29 mouse cellular contexts compared by ENCODE assay signal in genomic region chr14:18462381-18462780, GRCm38 (mm10).
DNase-seq lines count a peak whose midpoint lies in the region; ATAC-seq lines count a peak whose summit lies in the region.
"Had no signal": no experiment of that assay in that cellular context is flagged by ENCODE, and none has a peak within 500 bp of the region (broad histone marks: within the 10 kb centered on the region; RNA-seq: fewer than 3 reads in every experiment).

No protein-coding gene starts in this region.

- no peaks in the 10 kb centered on the region for H3K36me3 ChIP-seq in midbrain, embryonic 15.5 days (replicated peaks)
- H3K36me3 ChIP-seq: embryonic facial prominence, embryonic 12.5 days; forebrain, embryonic 10.5 days; intestine, embryonic 15.5 days; limb, embryonic 13.5 days; lung, embryonic 15.5 days; midbrain, embryonic 10.5 days; neural tube, embryonic 12.5 days had no signal

- no peak overlapping the region for H3K9ac ChIP-seq in midbrain, embryonic 15.5 days
- H3K9ac ChIP-seq: embryonic facial prominence, embryonic 12.5 days; intestine, embryonic 15.5 days; limb, embryonic 13.5 days; lung, embryonic 15.5 days; neural tube, embryonic 12.5 days had no signal

- no peak for ATAC-seq in midbrain, embryonic 15.5 days (replicated peaks)
- ATAC-seq: forebrain, embryonic 16.5 days; hindbrain, embryonic 16.5 days; intestine, embryonic 15.5 days; midbrain, embryonic 16.5 days had no signal

- no peaks in the 10 kb centered on the region for H3K27me3 ChIP-seq in midbrain, embryonic 15.5 days (replicated peaks)
- H3K27me3 ChIP-seq: intestine, embryonic 15.5 days; lung, embryonic 15.5 days; neural tube, embryonic 12.5 days had no signal

- 90% methylated on average over 4 of the region's 4 CpGs for WGBS in midbrain, embryonic 15.5 days

- H3K4me1 ChIP-seq in midbrain, embryonic 15.5 days = no peaks in the 10 kb centered on the region
- H3K4me1 ChIP-seq: embryonic facial prominence, embryonic 12.5 days; intestine, embryonic 15.5 days; lung, embryonic 15.5 days; neural tube, embryonic 12.5 days had no signal

- no peaks in the 10 kb centered on the region for H3K9me3 ChIP-seq in midbrain, embryonic 15.5 days
- H3K9me3 ChIP-seq: embryonic facial prominence, embryonic 12.5 days; forebrain, embryonic 10.5 days; intestine, embryonic 15.5 days; limb, embryonic 13.5 days; lung, embryonic 15.5 days; midbrain, embryonic 10.5 days; neural tube, embryonic 12.5 days had no signal

- no peak overlapping the region for H3K27ac ChIP-seq in midbrain, embryonic 15.5 days
- H3K27ac ChIP-seq: embryonic facial prominence, embryonic 12.5 days; forebrain, embryonic 10.5 days; intestine, embryonic 15.5 days; kidney, postnatal 0 days; limb, embryonic 13.5 days; lung, embryonic 15.5 days; midbrain, embryonic 10.5 days; neural tube, embryonic 12.5 days had no signal

- no peak overlapping the region for H3K4me3 ChIP-seq in midbrain, embryonic 15.5 days
- H3K4me3 ChIP-seq: embryonic facial prominence, embryonic 12.5 days; forebrain, embryonic 10.5 days; intestine, embryonic 15.5 days; limb, embryonic 13.5 days; lung, embryonic 15.5 days; midbrain, embryonic 10.5 days; neural tube, embryonic 12.5 days had no signal

- peak; percentile 76 for DNase-seq in gastrocnemius, adult 18-20 months (ENCODE audit: low spot score)
- DNase-seq in gastrocnemius, postnatal 4 days (ENCODE audit: low spot score in 2 of 2) = no peak
- peak; percentile 66 for DNase-seq in 416B (ENCODE audit: low read depth)
- peak; percentile 38 for DNase-seq in fibroblast of lung, adult 2 months (ENCODE audit: low read depth)
- peak; percentile 78 for DNase-seq in skeletal muscle tissue, adult 2 months (ENCODE audit: low read depth, low spot score)
- DNase-seq in kidney, postnatal 4 days = no peak
- DNase-seq: adrenal gland, postnatal 14 days; cerebellum, adult 11 months; cerebellum, adult 9-10 months; embryo, embryonic 11 days; heart, postnatal 14 days; kidney, adult 8-10 months; layer of hippocampus, adult 9-11 months; right cerebral cortex, adult 18-20 months; thymus, adult 2 months; thymus, postnatal 36 days had no signal

- no peak overlapping the region for H3K4me2 ChIP-seq in midbrain, embryonic 15.5 days
- H3K4me2 ChIP-seq: embryonic facial prominence, embryonic 12.5 days; intestine, embryonic 15.5 days; limb, embryonic 13.5 days; liver, embryonic 11.5 days; lung, embryonic 15.5 days; neural tube, embryonic 12.5 days had no signal

Comparison
In these comparisons a context has a peak if more than half of its experiments do, and no peak if none do; other contexts are left out.
1. DNase-seq: peak in gastrocnemius, adult 18-20 months (single experiment), 416B (single experiment), fibroblast of lung, adult 2 months (single experiment) and skeletal muscle tissue, adult 2 months (single experiment); none in gastrocnemius, postnatal 4 days (0 of 2) and kidney, postnatal 4 days (0 of 2).